Mouse (Mus musculus) intestine, embryonic 14.5 days (tissue): ENCODE results near the gene Kcnd1. TPM values are rescaled to one million over a fixed set of nuclear protein-coding genes. Genes with fewer than 3 reads are reported as not detected.
"Not testable (repeated sequence)": the region's sequence is repeated elsewhere in the genome, so short reads cannot be mapped to it uniquely, and the experiment has no call there.

Experiments used
- ATAC-seq: fragments of 200-750 bp; cut with Nextera tagmentation; replicated peaks from 2 replicates; pipeline ENCODE4 v1.8.0; 2017; ENCODE audit warnings: low read depth, moderate number of reproducible peaks, moderate TSS enrichment, moderate library complexity; ENCODE audit not compliant: low FRiP score, low TSS enrichment
- DNase-seq: peaks from one replicate; pipeline ENCODE4 v3.0.0-alpha.2; 2018; ENCODE audit warnings: low spot score
- H3K27ac ChIP-seq: fragments of 300-500 bp; sonication (generic); 2 replicates; pipeline ENCODE4 v1.5.1; 2014; ENCODE audit warnings: low read depth, mild to moderate bottlenecking, control low read depth
- H3K27me3 ChIP-seq: fragments of 300-500 bp; sonication (generic); replicated peaks from 2 replicates; pipeline ENCODE4 v1.6.1; 2014; ENCODE audit warnings: low read length, control low read depth; ENCODE audit not compliant: control insufficient read depth, insufficient read depth
- H3K36me3 ChIP-seq: fragments of 300-500 bp; sonication (generic); 2 replicates; pipeline ENCODE4 v1.6.1; 2014; ENCODE audit warnings: low read length, control low read depth; ENCODE audit not compliant: control insufficient read depth, insufficient read depth
- H3K4me1 ChIP-seq: fragments of 300-500 bp; sonication (generic); replicated peaks from 2 replicates; pipeline ENCODE4 v1.6.1; 2014; ENCODE audit warnings: low read length, control low read depth, mixed read lengths; ENCODE audit not compliant: control insufficient read depth, insufficient read depth
- H3K4me2 ChIP-seq: fragments of 300-500 bp; sonication (generic); 2 replicates; pipeline ENCODE4 v1.6.1; 2014; ENCODE audit warnings: low read length
- H3K4me3 ChIP-seq: fragments of 300-500 bp; sonication (generic); 2 replicates; pipeline ENCODE4 v1.5.1; 2014; ENCODE audit warnings: low read depth, low read length, control low read depth, mixed read lengths
- H3K9ac ChIP-seq: fragments of 300-500 bp; sonication (generic); 2 replicates; pipeline ENCODE4 v1.6.1; 2014; ENCODE audit warnings: mild to moderate bottlenecking, low read length
- H3K9me3 ChIP-seq: fragments of 300-500 bp; sonication (generic); 2 replicates; pipeline ENCODE4 v1.6.1; 2016; ENCODE audit warnings: low read length, control low read depth; ENCODE audit not compliant: control insufficient read depth
- WGBS: fragments of 180-500 bp; shearing (Covaris S2); extraction: QIAGEN DNeasy Blood & Tissue Kit; methylation state at CpG from one replicate; pipeline ENCODE4 v1.1.7; 2014; 5-methylcytosine and 5-hydroxymethylcytosine counted together
- polyA plus RNA-seq: library from polyadenylated mRNA; unstranded; fragments of >200 nt; fragmentation: Nextera tagmentation; extraction: Ambion mirVana; gene quantifications from 2 replicates; pipeline ENCODE4 v1.2.1, GENCODE M21; 2014

Gene Kcnd1
- polyA plus RNA-seq, 1 experiment from 2014 or later = 2.2 TPM

DNA sequence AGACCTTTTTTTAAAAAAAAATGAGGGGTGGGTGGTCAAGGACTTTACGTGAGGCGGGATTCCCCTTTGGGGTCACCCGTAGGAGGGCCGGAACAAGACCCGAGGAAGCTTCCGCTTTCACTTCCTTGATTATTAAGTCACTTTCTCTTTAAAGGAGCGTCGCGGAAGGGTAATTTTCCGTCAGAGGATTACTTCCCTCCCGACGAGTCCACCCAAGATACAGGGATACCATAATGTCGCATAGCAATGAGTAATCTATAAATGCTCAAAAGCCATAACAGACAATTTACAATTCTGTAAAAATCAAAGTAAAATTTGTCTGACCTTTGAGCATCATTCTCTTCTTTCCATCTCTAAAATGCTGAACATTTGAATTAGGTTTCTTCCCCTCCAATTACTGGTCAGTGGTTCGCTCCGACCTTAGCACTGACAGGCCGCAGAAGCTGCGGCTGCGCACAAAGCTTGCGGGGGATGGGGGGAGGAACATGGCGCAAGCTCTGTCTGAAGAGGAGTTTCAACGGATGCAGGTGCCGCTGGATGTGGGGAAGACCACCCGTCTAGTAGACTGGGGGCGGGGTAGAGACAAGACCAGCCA lies 32.5 kb upstream of the Kcnd1 start, which contains the start of gene Gripap1:
Gene Gripap1 (plus strand): TSS at position 224 of the 595 bp plus-strand sequence.
- peak within 1 kb of the TSS; percentile 47; the same call in 1 of the 2 replicates for H3K27ac ChIP-seq
- WGBS = 10% methylated on average over 24 of the region's 24 CpGs
- H3K4me2 ChIP-seq = peak within 1 kb of the TSS; percentile 61

DNA sequence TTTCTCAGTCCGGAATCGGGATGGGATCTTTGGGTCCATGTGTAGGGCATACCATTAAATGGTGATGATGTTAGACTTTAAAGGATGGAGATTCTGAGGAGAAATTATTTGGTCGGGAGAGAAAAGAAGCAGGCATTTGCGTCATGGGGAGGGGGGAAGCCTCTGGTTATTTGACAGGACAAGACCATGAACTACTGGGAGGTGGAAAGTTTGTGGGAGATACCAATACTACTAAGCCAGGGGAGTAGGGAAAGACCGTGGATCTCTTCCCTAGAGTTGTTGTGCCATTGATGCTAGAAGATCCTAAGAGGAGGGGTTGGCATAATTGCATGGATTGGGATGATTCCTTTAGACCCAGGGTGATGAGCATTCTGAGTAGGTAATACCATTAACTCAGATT lies 31.8 kb upstream of the Kcnd1 start:
- peaks cover 6% of the 10 kb centered on the region; the same call in 1 of the 2 replicates for H3K4me1 ChIP-seq
- no peaks in the 10 kb centered on the region for H3K36me3 ChIP-seq
- no peaks in the 10 kb centered on the region for H3K9me3 ChIP-seq
- H3K4me2 ChIP-seq = peak overlapping the region; percentile 61
- ATAC-seq (no peak), DNase-seq (no peak)
- H3K27me3 ChIP-seq = no peaks in the 10 kb centered on the region
- no peak overlapping the region for H3K27ac ChIP-seq
- H3K4me3 ChIP-seq = peak overlapping the region; percentile 54
- WGBS = 19% methylated on average over 5 of the region's 5 CpGs
- peak overlapping the region; percentile 48 for H3K9ac ChIP-seq

More for the DNA sequence above, 32.5 kb upstream of the Kcnd1 start, which contains the start of gene Gripap1:
- H3K27me3 ChIP-seq = no peaks in the 10 kb centered on the region
- ATAC-seq = peak; percentile 81
- DNase-seq = peak; percentile 65
- H3K4me3 ChIP-seq = peak within 1 kb of the TSS; percentile 54
- H3K9me3 ChIP-seq = no peaks in the 10 kb centered on the region
- H3K4me1 ChIP-seq = peaks cover 6% of the 10 kb centered on the region; the same call in 1 of the 2 replicates
- H3K36me3 ChIP-seq = no peaks in the 10 kb centered on the region
- peak within 1 kb of the TSS; percentile 48 for H3K9ac ChIP-seq

- H3K9ac ChIP-seq = no peak overlapping the region
- no peak overlapping the region for H3K4me2 ChIP-seq
- peaks cover 6% of the 10 kb centered on the region; the same call in 1 of the 2 replicates for H3K4me1 ChIP-seq
- H3K4me3 ChIP-seq = no peak overlapping the region
- no peak overlapping the region for H3K27ac ChIP-seq
- H3K9me3 ChIP-seq = no peaks in the 10 kb centered on the region
- no peaks in the 10 kb centered on the region for H3K27me3 ChIP-seq
- ATAC-seq (no peak), DNase-seq (no peak)
- no peaks in the 10 kb centered on the region for H3K36me3 ChIP-seq
- 46% methylated on average over 3 of the region's 3 CpGs for WGBS
Observed at GRCm38 (mm10) chrX:7793361-7793760, 28.7 kb upstream of the Kcnd1 start.

- 23% methylated on average over 7 of the region's 7 CpGs for WGBS
- Histone ChIP-seq H3K27ac (no peak overlapping the region), H3K9me3 (no peaks in the 10 kb centered on the region), H3K9ac (no peak overlapping the region), H3K4me1 (peaks cover 6% of the 10 kb centered on the region; the same call in 1 of the 2 replicates), H3K27me3 (no peaks in the 10 kb centered on the region), H3K4me2 (no peak overlapping the region), H3K36me3 (peaks cover 9% of the 10 kb centered on the region), H3K4me3 (no peak overlapping the region)
- ATAC-seq (no peak), DNase-seq (peak; percentile 66)
Observed at GRCm38 (mm10) chrX:7795016-7795415, 27.1 kb upstream of the Kcnd1 start.

GRCm38 (mm10) chrX:7797327-7797726 lies 24.8 kb upstream of the Kcnd1 start:
- Histone ChIP-seq H3K4me2 (no peak overlapping the region), H3K4me1 (no peaks in the 10 kb centered on the region), H3K4me3 (no peak overlapping the region), H3K36me3 (peaks cover 23% of the 10 kb centered on the region), H3K9me3 (no peaks in the 10 kb centered on the region), H3K27ac (no peak overlapping the region), H3K9ac (no peak overlapping the region), H3K27me3 (no peaks in the 10 kb centered on the region)
- DNase-seq (no peak), ATAC-seq (no peak)
- WGBS = 82% methylated on average over 3 of the region's 3 CpGs

- not testable (repeated sequence) for H3K4me1 ChIP-seq, H3K4me3 ChIP-seq, H3K27ac ChIP-seq, DNase-seq, ATAC-seq, H3K27me3 ChIP-seq, H3K9ac ChIP-seq, H3K9me3 ChIP-seq, H3K4me2 ChIP-seq
- 89% methylated on average over 2 of the region's 2 CpGs for WGBS
- peaks cover 35% of the 10 kb centered on the region for H3K36me3 ChIP-seq
Observed at GRCm38 (mm10) chrX:7802157-7802556, 19.9 kb upstream of the Kcnd1 start.

GRCm38 (mm10) chrX:7815016-7815415 lies 7.1 kb upstream of the Kcnd1 start:
- WGBS = 49% methylated on average over 8 of the region's 8 CpGs
- not testable (repeated sequence) for H3K9me3 ChIP-seq, DNase-seq, ATAC-seq, H3K27me3 ChIP-seq, H3K27ac ChIP-seq, H3K4me3 ChIP-seq, H3K9ac ChIP-seq, H3K4me1 ChIP-seq, H3K4me2 ChIP-seq
- H3K36me3 ChIP-seq = peaks cover 17% of the 10 kb centered on the region; the same call in 1 of the 2 replicates

DNA sequence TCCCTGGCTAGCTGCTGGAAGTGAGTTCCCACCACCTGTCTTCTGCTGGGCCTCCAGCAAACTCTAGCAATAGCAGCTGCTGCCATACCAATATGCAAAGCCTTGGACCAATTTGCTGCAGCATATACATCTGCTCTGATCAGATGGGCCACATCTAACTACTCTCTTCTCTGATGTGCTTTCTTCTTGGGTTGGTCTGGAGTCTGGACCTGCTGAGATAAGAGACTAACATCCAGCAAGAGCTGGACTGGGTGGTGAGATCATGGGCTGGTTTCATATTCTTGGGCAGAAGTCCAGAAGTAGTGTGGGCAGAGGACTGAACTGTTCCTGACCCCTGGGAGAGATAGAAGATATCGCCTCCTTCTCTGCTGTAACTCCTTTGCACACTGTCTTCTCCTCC lies 15.1 kb downstream of the Kcnd1 start:
- Histone ChIP-seq H3K4me1 (no peaks in the 10 kb centered on the region), H3K4me2 (no peak overlapping the region), H3K4me3 (no peak overlapping the region), H3K27me3 (no peaks in the 10 kb centered on the region), H3K9me3 (no peaks in the 10 kb centered on the region), H3K9ac (no peak overlapping the region), H3K36me3 (no peaks in the 10 kb centered on the region), H3K27ac (no peak overlapping the region)
- 83% methylated on average over 1 of the region's 1 CpGs for WGBS
- DNase-seq = no peak
- ATAC-seq = no peak

GRCm38 (mm10) chrX:7840842-7841162 lies 18.7 kb downstream of the Kcnd1 start:
- Histone ChIP-seq H3K9ac (no peak overlapping the region), H3K4me3 (peak overlapping the region; percentile 63), H3K36me3 (no peaks in the 10 kb centered on the region), H3K4me2 (peak overlapping the region; percentile 52), H3K9me3 (no peaks in the 10 kb centered on the region), H3K4me1 (no peaks in the 10 kb centered on the region), H3K27ac (peak overlapping the region; percentile 88; the same call in 1 of the 2 replicates), H3K27me3 (no peaks in the 10 kb centered on the region)
- no peak for DNase-seq
- ATAC-seq = no peak
- 15% methylated on average over 7 of the region's 7 CpGs for WGBS
